Mouse (Mus musculus): Measurements from ENCODE around the gene Defa31.
"Not testable (repeated sequence)": the region's sequence is repeated elsewhere in the genome, so short reads cannot be mapped to it uniquely, and the experiment has no call there.

Gene Defa31

DNA sequence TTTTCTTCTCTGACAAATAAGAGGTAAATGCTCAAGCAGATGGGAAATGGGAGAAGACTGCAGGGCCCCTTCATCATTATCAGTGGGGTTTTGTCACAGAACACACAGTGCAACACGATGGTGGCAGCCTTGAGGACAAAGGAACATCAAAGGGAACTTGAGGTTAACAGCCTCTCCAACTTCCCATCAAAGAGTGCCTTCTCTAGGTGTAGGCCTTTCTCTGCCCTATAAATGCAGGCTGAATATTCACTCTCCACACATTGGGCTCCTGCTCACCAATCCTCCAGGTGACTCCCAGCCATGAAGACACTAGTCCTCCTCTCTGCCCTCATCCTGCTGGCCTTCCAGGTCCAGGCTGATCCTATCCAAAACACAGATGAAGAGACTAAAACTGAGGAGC is at the start of gene Defa31:
Defa31 (plus strand) TSS at position 301 of the 400 bp plus-strand sequence.
- not testable (repeated sequence) for DNase-seq (ENCODE audit: low read depth, low spot score)

DNA sequence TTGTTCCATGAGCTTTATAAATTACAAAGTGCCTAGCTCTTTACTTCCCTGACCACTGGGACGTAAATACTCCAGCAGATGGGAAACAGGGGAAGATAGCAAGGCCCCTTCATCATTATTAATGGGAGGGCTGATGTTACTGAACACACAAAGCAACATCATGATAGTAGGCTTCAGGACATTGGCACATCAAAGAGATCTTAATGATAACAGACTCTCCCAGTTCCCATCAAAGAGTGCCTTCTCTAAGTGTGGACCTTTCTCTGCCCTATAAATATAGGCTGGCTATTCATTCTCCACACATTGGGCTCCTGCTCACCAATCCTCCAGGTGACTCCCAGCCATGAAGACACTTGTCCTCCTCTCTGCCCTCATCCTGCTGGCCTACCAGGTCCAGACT is 29.4 kb upstream of the Defa31 start, which contains the start of gene Defa22:
Defa22 (plus strand) TSS at position 301 of the 400 bp plus-strand sequence.
- not testable (repeated sequence) for DNase-seq (ENCODE audit: low read depth, low spot score)

DNA sequence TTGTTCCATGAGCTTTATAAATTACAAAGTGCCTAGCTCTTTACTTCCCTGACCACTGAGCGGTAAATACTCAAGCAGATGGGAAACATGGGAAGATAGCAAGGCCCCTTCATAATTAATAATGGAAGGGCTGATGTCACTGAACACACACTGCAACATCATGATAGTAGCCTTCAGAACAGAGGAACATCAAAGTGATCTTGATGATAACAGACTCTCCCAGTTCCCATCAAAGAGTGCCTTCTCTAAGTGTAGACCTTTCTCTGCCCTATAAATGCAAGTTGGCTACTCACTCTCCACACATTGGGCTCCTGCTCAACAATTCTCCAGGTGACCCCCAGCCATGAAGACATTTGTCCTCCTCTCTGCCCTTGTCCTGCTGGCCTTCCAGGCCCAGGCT is 9.8 kb downstream of the Defa31 start, which contains the start of gene Gm15293:
Gm15293 (plus strand) TSS at position 301 of the 400 bp plus-strand sequence.
- not testable (repeated sequence) for DNase-seq (ENCODE audit: low read depth, low spot score)

All from ES-CJ7 (cell line).